Mouse (Mus musculus): ENCODE measurements at regions not wholly inside any gene's neighbourhood (a gene's known extent, or its start where the extent isn't known, plus 50 kb on each side); places are given as distances from the start of the nearest gene placed in this dataset.
A peak's percentile ranks its signal among the peaks of the same experiment; 100 is the strongest.
"Not testable (repeated sequence)": the region's sequence is repeated elsewhere in the genome, so short reads cannot be mapped to it uniquely, and the experiment has no call there.

DNA sequence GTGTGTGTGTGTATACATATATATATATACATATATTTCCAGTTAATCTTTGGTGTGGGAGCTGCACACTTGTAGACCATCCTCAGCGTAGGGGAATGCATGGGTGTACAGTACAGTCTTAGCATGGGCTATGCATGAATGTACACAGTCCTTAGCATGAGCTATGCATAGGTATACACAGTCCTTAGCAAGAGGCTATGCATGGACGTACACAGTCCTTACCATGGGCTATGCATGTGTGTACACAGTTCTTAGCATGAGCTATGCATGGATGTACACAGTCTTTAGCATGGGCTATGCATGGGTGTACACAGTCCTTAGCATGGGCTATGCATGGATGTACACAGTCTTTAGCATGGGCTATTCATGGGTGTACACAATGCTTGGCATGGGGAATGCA is 70.5 kb downstream of the Rchy1 start:
- no peak for DNase-seq

DNA sequence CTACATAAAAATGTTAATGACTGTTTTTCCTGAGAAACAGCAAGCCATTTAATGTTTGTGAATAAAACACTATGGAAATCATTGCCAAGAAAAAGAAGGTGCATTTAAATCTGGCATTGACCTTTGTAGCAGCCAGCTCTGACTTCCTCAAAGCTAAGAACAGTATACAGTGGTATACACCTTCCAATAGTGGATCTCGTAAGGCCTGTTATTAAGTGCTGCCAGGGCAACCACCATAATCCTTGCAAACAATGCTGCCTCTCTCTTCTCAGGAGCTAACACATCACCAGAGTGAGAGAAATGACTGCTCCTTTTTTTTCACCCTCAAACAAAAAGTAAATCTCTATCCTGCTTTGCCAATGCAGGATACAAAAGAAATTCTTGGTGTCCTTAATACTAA is 81.1 kb downstream of the Rchy1 start:
- DNase-seq = no peak

DNA sequence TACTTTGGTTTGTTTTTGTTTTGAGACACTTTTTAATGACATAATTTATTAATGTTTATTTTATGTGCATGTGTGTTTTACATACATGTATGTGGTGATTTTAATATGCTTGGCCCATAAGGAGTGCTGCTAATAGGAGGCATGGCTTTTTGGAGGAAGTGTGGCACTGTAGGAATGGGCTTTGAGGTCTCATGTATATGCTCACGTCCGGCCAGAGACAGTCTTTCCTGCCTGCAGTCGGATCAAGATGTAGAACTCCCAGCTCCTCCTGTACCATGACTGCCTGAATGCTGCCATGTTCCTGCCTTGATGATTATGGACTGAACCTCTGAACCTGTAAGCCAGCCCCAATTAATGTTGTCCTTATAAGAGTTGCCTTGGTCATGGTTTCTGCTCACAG is 82.6 kb downstream of the Rchy1 start:
- DNase-seq = no peak

DNA sequence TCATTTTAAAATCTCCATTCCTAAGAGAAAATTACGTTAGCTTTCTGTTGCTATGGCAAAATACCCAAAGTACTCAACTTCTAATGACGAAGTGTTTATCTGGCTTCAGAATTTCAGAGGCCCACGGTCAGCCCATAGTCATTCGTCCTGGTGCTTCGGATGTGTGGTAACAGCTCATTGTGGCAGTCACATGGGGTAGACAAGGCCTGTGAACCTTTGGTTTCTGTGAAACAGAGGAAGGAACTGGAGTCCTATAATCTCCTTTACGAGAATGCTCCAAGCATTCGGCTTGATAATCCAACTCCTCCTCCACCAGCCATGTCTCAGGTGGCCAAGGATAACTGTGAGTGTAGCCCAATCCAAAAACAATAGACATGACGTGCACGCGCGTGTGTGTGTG is 84.2 kb downstream of the Rchy1 start:
- DNase-seq = no peak

DNA sequence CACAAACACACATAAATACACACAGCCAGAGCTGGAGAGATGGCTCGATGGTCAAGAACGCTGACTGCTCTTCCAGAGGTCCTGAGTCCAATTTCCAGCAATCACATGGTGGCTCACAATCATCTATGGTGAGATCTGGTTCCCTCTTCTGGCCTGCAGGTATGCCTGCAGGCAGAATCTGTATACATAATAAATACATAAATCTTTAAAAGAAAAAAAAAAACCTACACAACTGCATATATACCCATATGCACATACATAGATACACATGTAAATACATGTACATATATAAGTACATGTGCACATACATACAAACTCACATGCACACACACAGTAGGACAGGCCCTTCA is 86.2 kb downstream of the Rchy1 start:
- DNase-seq = no peak

DNA sequence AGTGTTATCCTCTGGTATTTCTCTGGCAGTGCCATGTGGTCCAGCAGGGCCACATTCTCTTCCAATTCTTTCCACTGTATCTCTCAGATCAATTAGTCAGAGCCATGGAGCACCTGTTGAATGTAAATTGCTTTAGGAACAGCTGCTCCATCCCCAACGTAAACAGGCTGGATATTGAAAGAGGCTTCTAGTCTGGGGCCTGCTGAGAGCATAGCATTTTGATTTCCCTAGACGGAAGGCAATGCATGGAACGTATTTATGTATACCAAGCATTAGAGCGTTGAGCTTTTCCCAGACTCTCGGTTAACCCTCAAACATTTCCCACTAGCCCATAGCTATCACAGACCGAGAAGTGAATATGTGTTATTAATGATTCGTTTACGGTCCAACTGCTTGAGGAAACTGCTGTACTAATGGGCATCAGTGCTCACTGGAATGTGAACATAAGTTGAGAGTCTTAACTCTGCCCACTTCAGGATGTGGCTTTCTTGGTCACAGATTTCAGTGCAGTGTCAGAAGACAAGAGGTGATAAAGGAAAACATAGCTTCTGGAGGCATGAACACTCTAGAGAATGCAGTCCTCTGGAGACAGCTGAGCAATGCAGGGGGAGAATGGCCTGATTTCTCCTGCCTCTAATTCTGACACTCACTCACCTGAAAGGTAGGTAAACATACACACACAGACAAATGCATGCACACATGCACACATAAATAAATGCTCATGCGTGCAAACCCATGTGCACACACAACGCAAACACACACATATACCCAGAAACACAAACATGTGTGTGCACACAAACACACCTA is 86.8 kb downstream of the Rchy1 start:
- DNase-seq = no peak

DNA sequence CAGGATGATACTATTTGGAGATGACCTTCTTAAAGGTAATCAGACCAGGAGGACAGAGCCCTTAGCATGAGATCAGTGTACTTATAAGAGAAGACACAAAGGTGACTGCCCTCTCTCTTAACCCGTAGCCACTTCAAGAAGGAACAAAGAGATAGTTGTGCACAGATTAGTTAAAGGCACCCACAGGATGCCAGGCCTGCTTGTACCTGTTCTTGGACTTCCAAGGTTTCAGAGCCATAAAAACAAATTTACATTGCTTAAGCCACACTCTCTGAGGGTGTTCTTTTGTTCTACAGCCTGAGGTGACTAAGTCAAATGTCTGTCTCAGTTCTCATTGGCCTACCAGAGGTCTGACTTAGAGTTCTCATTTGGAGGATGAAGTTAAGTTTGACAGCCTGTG is 90.1 kb downstream of the Rchy1 start:
- no peak for DNase-seq

DNA sequence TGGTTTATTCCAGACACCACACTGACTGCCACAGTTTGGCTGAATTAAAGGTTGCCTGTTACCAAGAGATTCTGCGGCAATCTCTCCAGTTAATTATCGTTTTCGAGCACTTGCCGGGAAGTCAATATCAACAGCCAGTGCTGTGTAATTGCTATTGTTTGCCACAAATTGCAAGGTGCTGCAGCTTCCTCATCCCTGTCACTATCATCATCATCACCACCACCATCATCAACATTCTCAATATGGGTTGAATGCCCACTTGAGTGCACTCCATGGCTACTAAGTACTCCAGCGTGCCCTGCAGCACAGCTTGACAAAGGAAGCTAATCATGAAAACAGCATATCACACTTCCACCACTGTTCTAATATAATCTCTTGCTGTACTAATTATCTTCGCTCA is 93.1 kb downstream of the Rchy1 start:
- no peak for DNase-seq

DNA sequence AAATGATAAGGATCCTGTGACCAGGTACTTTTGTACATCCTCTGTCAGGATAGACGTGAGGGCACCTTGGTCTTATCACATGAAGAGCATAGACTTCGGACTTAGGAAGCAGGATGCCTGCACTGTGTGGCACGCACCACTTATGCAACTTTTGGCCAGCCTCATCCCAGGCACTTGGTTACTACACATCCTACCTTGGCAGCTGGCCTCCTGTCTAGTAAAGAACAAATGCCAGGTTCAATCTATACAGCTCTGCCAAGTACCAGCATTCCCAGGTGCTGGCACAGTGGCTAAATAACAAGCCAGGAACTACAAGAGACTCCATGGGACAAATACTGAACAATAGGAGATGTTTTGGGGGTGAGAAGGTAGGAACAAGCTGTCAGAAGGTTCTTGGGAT is 96.7 kb downstream of the Rchy1 start:
- DNase-seq = no peak

DNA sequence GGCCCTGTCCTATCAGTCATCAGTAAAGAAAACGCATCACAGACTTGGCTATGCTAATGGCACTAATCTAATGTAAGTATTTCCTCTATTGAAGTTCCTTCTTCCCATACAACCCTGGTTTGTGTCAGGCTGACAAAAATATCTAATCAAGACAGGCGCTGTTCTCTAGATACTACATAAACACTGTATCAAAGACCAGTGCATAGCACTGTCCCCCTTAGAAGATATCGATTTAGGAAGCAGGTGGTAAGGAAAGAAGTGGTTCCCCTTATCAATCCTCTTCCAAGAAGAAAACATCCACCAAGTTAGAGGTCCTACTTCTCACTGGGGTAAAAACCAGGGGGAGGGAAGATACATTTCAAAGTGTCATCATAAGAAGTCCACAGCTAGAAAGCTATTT is 97.5 kb downstream of the Rchy1 start:
- DNase-seq = no peak

DNA sequence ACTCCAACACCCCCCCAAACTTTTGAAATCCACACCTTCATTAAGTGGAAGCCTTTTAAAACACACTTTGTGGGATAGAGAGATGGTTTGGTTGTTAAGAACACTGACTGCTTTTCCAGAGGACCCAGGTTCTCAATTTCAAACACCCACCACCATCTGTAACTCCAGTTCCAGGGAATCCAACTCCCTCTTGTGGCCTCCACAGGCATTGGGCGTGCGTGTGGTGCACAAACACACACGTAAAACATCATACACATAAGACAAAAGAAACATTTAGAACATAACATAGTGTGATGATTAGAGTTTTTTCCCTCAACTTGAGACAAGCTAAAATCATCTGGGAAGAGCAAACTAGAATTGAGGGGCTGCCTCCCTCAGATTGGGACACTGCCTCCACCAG is 100.0 kb downstream of the Rchy1 start:
- DNase-seq = no peak

DNA sequence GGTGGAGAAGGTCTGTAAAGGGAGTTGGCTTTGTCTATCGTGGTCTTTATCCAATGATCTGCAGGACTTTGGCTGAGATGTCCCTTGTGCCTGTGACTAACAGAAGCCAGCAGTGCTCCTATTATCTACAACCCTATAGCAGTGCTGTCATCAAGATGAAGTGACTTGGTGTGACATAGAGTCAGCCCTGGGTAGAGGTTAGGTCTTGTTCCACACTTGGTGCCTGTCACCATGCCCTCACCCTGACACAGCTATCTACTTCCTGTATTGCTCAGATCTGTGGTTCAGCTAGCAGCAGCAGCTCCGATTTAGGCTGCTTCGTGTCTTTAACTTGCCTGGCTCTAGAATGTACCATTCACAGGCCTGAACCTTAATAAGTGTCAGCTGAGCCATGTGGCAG is 100.6 kb downstream of the Rchy1 start:
- no peak for DNase-seq

DNA sequence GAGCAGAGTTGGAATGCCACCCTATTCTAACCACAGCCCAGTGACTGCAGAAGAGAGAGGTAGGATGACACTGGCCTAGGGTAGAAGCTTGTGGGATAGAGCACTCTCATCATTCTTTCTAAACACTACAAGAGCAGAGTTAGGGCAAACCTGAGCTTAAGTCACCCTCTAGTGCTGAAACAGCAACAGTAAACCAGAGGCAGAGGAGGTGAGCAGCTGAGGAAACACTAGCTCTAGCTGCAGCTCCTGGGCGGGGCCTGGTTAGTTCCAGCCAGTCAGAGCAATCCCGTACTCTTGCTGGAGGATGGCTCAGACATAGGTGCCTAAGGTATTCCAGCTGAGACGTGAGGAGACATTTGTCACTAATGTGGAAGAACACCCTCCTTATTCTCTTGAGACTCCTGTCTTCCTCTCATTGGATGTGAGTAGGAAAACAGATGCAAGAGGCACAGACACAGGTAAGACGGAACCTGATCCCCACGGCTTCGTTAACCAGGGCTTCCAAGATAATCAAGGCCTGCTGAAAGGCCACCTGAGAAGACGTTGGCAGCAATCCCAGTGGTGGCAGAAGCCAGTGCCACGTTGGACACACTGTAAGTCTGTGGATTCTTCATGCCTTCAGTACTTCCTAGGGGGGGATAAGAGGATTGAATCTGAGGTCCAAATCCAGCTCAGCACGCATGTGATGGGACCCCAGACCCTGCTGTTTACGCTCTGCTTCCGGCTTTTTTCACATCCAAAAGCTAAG is 101.3 kb downstream of the Rchy1 start:
- DNase-seq = peak; percentile 7

DNA sequence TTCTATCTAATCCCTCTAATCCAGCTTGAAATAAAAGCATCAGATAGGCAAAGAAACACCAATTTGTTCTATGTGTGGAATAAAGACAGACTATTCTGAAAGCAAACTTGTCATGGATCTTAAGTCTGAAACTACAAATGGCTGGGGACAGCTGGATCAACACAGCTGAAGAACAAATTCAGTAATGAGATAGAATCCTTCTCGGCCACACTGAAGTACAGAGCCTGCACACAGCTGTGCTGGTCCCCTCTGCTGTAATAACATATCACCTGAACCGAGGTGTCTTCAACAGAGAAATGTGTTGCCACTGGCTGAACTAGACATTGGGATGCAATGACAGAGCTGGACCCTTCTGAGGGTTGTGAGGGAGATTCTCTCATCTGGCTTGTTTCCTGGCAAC is 102.4 kb downstream of the Rchy1 start:
- no peak for DNase-seq

DNA sequence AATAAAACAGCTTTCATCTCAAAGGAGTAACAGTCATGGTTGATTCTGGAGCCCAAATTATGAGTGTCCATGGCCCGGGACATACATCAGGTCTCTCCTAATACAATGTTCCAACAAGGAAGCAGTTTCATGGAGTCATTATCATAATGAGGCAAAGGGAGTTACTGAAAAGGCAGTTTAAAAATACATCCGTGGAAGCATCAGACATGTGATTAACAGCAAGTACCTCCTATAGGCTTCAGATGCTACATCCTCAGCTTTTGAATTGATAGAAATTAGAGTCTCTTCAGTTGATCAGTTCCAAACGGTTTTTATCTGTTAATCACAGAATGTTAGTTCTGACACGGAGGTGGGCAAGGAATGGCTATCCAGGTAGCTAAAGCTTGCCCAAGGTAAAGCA is 110.5 kb downstream of the Rchy1 start:
- DNase-seq = no peak

DNA sequence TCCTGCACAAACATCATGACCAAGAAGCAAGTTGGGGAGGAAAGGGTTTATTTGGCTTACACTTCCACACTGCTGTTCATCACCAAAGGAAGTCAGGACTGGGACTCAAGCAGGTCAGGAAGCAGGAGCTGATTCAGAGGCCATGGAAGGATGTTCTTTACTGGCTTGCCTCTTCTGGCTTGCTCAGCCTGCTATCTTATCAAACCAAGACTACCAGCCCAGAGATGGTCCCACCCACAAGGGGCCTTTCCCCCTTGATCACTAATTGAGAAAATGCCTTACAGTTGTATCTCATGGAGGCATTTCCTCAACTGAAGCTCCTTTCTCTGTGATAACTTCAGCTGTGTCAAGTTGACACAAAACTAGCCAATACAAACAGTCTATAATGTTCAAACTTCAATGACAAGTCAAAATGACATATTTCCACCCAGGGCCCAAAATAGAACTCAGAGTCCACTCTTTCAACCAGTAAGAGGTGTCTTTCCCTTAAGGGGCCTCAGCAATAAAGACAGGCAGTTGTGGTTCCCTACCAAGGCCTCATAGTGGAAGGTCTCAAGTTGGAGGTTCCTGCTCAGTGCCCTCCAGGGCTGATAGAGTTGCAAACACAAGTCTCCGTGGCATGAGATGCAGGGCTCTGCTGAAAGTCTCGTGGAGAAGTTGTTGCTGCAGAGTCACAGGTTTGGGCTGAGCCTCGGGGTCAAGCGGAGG is 111.9 kb downstream of the Rchy1 start:
- not testable (repeated sequence) for DNase-seq

DNA sequence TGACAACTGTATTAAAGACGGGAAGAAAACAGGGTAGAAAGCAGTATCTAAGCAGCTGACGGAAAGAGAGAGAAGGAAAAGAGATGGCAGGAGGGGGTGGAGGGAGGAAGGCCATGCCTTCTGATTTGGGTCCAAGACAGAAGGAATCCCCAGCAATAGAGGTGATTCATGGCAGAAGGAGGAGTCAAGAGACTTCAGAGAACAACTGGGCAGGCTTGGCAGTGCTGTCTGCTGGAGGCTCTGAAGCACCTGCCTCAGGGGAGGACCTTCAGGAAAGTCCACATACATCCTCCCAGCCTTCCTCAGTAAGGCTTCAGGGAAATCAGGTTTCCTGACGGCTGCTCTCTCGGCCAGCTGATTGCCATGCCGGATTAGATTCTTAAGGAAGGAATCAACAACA is 112.4 kb downstream of the Rchy1 start:
- DNase-seq = no peak

DNA sequence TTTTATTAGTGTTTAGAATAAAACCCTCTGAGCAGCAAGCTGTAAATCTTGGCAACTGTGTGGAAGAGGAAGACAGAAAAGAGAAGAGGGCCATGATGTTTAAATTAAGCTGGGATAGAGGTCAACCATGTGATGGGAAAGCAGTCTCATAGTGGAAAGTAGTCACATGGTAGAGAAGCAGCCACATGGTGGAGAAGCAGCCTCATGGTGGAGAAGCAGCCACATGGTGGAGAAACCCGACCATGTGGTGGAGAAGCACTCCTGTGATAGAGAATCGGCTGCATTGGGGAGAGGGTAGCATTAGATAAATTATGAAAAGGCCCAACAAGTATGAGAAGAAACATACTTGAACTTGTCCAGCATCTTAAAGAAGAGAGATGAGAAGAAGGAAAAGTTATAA is 113.3 kb downstream of the Rchy1 start:
- DNase-seq = no peak

DNA sequence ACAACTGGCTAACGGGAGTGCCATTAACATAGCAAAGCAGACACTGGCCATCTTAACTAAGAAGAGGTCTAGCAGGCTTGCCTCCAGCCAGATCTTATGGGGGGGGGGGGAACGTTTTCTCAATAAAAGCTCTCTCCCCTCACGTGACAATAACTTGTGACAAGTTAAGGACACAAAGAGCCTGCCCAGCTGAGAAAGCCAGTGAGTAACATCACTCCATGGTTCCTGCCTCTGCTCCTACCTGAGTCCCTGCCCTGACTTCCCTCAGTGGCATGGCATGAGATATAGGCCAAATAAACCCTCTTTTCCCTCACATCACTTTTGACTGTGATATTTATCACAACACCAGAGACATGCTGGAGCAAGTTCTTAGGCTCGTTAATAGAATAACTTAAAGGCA is 113.8 kb downstream of the Rchy1 start:
- no peak for DNase-seq

DNA sequence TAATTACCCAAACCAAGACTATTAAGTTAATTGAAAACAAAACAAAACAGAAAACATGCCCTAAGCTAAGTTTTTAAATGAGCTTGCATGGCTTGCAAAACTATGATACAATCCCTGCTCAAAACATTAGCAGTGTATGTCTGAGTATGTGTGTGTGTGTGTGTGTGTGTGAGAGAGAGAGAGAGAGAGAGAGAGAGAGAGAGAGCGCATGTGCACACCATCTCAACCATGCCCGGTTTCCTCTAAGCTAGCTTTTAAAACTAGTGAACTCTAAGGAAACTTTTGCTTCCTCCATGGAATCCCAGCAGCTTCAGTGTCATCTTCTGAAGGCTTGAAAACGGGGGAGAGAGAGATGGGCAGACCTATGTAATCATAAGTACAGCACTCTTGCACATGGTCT is 114.3 kb downstream of the Rchy1 start:
- DNase-seq = no peak

DNA sequence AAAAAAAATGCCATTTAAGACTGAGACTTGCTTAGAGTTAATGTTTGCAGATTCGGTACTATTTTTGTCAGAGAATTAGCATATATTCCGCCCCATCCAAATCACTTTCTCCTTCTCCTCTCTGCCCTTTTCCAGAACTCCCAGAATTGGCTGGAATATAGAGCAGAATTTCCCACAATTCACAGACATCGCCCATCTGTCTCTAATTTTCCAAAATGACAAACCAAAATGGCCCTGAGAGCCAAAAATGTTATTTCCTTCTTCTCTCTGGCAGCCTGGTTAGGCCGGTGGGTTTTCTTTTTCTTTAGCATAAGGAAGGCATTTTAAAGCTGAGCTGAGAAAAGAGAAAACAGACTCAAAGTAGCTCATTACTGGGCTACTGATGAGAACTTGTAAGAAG is 119.8 kb downstream of the Rchy1 start:
- DNase-seq = no peak

DNA sequence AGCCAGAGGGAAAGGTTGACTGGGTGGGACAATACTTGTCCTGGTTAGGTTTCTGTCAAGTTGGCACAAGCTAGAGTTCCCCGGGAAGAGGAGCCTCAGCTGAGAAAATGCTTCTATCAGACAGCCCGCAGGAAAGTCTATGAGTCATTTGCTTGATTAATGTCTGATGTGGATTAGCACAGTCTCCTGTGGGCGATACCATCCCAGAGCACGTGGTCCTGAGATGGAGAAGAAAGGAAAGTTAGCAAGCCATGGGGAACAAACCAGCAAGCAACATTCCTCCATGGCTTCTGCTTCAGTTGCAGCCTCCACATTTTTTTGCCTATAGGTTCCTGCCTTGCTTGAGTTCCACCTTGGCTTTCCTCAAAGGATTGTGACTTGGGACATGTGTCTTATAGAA is 121.8 kb downstream of the Rchy1 start:
- no peak for DNase-seq

DNA sequence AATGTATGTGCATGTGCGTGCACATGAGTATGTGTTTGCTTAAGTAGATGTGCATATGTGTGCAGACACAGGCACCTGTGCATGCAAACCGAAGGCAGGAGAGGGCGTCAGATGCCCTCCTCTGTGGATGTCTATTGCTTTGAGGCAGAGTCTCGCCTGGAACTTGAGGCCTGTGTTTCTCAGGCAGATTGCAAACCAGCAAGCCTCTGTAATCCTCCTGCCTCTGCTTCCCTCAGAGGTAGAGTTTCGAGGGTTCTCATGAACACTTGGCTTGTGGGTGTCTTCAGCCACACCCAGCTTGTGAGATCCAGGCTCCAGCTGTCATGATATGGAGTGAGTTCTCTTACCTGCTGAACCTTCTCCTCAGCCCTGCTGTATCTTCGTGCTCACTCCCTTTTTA is 134.4 kb downstream of the Rchy1 start:
- no peak for DNase-seq

DNA sequence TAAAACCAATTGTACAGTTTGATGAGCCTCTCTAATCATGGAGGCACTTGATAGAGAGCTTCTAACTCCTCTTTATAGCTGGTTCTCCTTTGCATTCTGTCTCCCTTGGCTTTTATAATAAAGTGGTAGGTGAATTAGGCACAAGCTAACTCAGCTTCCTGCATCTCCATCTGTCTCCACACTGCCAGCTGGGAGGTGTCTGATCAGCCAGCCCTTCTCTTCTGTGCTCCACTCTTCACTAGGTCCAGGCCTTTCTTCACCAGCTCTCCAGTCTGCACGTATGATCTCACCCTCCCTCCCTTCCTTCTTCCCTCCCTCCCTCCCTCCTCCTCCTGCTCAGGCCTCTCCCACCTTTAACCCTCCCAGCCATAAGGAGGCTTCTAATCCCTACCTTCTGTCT is 136.2 kb downstream of the Rchy1 start:
- no peak for DNase-seq
